Mouse (Mus musculus) natural killer cell, adult 2 months (primary cell): ENCODE data around the gene Kifc1.
A peak's percentile ranks its signal among the peaks of the same experiment; 100 is the strongest.
"Not testable (repeated sequence)": the region's sequence is repeated elsewhere in the genome, so short reads cannot be mapped to it uniquely, and the experiment has no call there.

Experiments used
- DNase-seq, 2 experiments: peaks; one replicate each; pipeline ENCODE4 v3.0.0; 2022; ENCODE audit warnings: low spot score in 2 of 2

Gene Kifc1

GRCm38 (mm10) chr17:33903911-33904651 lies 13.6 kb upstream of the Kifc1 start:
- DNase-seq: not testable (repeated sequence)

DNA sequence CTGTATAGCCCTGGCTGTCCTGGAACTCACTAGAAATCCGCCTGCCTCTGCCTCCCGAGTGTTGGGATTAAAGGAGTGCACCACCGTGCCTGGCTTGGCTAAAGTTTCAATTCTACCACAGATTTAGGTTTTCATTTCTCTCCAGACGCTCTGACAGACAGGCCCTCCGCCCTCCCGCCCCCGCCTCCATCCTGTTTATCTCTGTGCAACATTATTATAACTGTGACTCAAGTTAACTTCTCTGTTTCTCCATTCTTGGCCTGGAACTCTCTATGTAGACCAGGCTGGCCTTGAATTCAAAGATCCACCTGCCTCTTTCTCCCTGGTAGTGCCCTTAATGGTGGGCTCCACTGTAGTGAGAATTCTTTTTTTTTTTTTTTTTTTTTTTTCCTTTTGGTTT lies 12.0 kb upstream of the Kifc1 start:
- no peak for DNase-seq

DNA sequence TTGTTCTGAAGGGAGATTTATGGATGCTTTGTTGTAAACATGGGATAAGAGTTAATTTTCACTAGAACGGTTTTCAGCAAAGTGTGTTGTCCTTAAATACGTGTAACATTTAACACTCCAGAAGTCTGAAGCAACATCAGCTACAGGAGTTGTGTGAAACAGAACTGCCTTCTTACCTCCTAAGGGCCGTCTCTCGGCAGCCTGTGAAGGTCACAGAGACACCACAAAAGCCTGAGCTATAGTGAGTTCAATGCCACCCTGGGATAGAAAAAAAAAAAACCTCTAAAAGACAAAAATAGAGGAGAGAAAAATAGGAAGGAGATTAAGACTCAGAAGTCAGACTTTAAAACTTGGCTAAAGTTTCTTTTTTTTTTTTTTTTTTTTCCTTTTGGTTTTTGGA lies 11.6 kb upstream of the Kifc1 start:
- DNase-seq: no peak

DNA sequence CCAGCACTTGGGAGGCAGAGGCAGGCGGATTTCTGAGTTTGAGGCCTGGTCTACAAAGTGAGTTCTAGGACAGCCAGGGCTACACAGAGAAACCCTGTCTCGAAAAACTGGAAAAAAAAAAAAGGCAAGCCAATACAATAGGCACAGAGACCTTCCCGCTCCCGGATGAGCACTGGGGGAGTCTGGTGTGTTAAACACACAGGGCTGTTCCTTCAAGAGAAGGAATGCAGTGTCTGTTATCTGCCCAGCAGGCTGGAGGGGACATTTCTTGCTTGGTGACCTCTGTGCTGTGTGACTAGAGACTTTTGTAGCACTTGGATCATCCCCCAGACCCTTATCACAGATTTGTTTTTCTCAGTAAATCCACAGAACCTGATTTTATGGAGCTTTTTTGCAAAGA lies 11.2 kb upstream of the Kifc1 start:
- no peak for DNase-seq

GRCm38 (mm10) chr17:33900989-33901314 lies 10.5 kb upstream of the Kifc1 start:
- no peak for DNase-seq

- DNase-seq: no peak
Measured at GRCm38 (mm10) chr17:33900281-33900988, 10.0 kb upstream of the Kifc1 start.

DNA sequence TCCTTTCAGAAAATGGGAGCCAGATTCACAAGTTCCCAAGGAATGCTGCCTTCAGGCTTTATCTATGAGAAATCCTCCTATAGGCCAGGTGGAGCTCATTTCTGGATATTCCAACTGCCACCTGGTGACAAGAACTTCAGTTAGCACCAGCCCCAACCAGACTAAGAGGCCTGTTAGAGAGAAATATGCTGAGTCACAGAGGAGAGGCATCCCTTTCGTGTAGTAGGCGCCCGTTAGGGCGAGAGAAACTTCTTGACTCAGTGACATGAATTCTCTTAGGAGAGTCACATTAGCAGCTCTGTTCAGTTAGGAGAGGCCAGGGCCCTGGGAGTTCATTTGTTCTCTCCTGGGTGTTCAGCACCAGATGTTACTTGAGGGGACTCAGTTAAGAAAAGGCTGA lies 9.2 kb upstream of the Kifc1 start:
- no peak for DNase-seq

- not testable (repeated sequence) for DNase-seq
Measured at GRCm38 (mm10) chr17:33898193-33898592, 7.7 kb upstream of the Kifc1 start.

GRCm38 (mm10) chr17:33897114-33897794 lies 6.8 kb upstream of the Kifc1 start:
- DNase-seq: peak in 1 of 2 experiments; percentile 60

DNA sequence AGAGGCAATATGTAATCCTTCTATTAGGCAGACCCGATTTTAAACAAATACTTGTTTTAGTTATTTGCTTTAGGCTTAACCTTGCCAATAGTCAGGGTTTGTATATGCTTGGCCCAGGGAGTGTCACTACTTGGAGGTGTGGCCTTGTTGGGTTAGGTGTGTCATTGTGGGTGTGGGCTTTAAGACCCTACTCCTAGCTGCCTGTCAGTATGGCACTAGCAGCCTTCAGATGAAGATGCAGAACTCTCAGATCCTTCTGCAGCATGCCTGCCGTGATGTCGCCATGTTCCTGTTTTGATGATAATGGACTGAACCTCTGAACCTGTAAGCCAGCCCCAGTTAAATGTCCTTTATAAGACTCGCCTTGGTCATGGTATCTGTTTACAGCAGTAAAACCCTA lies 2.5 kb upstream of the Kifc1 start:
- not testable (repeated sequence) for DNase-seq

GRCm38 (mm10) chr17:33892429-33892828 lies 2.0 kb upstream of the Kifc1 start:
- DNase-seq: no peak

- peak; percentile 25 to 31 for DNase-seq
Measured at GRCm38 (mm10) chr17:33891892-33892291, 1.4 kb upstream of the Kifc1 start.

GRCm38 (mm10) chr17:33891357-33891756 lies 896 bp upstream of the Kifc1 start:
- no peak for DNase-seq

DNA sequence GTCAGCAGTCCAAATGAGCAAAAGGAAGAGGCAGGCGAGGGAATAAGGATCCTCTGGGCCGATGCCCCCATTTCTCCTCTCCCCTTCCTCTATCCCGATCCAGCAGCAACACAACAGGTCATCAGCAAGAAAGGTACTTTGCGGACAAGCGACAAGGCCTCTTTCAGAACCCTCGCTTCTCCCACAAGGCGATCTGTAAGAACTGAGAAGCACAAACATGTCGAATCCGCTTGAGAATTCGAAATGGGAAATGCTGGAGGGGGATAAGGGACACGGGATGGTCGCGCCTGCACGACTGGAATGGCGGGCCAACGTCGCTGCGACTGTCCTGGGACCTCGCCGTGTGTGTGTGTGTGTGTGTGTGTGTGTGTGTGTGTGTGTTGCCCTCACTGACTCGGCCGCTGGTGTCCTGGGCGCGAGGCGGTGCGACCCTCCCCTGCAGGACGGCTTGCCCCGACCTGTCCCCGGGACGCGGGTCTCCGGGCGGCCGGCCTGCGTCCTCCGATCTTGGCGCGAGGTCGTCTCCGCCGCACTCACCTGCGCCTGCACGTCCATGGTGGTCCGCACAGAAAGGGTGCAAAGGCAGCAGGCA lies 424 bp downstream of the Kifc1 start:
- not testable (repeated sequence) for DNase-seq

DNA sequence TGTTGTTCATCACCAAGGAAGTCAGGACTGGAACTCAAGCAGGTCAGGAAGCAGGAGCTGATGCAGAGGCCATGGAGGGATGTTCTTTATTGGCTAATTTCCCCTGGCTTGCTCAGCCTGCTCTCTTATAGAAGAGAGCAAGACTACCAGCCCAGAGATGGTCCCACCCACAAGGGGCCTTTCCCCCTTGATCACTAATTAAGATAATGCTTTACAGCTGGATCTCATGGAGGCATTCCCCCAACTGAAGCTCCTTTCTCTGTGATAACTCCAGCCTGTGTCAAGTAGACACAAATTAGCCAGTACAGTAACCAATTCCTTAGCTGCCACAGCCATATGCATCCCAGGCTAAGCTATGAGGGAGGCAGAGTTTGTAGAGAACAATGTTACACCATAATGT lies 2.2 kb downstream of the Kifc1 start:
- not testable (repeated sequence) for DNase-seq

- DNase-seq: not testable (repeated sequence)
Measured at GRCm38 (mm10) chr17:33887802-33888201, 2.7 kb downstream of the Kifc1 start.

- DNase-seq: not testable (repeated sequence)
Measured at GRCm38 (mm10) chr17:33884320-33884719, 6.1 kb downstream of the Kifc1 start.

- DNase-seq: not testable (repeated sequence)
Measured at GRCm38 (mm10) chr17:33875797-33876196, 14.7 kb downstream of the Kifc1 start.

DNA sequence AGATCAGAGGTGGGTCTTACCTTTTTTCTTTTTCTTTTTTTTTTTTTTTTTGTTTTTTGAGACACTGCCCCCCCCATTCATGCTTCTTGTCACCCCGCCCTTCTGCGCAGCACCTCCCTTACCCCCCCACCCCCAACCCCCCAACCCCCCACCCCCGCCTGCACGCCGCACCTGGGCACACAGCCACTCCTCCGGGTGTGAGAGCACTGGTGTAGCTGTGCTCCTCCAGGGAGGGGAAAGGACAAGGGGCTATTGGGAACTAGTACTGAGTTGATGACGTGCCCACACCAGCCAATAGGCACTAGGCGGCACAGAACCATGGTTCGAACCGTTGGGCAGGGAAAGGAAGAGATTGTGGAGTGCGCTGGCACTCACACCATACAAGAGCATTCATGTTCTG lies 16.1 kb downstream of the Kifc1 start:
- no peak for DNase-seq

- not testable (repeated sequence) for DNase-seq
Measured at GRCm38 (mm10) chr17:33873537-33873936, 16.9 kb downstream of the Kifc1 start, which contains the start of gene Gm7029. TSS of gene Gm7029 (plus strand) at chr17:33873837.

GRCm38 (mm10) chr17:33865330-33866030 lies 25.0 kb downstream of the Kifc1 start:
- peak; percentile 72 to 78 for DNase-seq

- DNase-seq: no peak
Measured at GRCm38 (mm10) chr17:33857816-33858215, 32.6 kb downstream of the Kifc1 start.
